Mouse (Mus musculus) heart, adult 2 months (tissue): ENCODE results near the gene Zfp296.

Experiments used
- CTCF ChIP-seq: fragments of 200-600 bp; IDR thresholded peaks from 2 replicates; pipeline ENCODE4 v1.8.1; 2022; ENCODE audit warnings: antibody characterized with exemption, mild to moderate bottlenecking, moderate library complexity
- EP300 ChIP-seq: fragments of 200-500 bp; IDR thresholded peaks from 2 replicates; pipeline ENCODE4 v1.6.1; 2011; ENCODE audit warnings: low read depth, low read length, control low read depth; ENCODE audit not compliant: insufficient read depth
- POLR2A ChIP-seq: fragments of 200-500 bp; IDR thresholded peaks from 2 replicates; pipeline ENCODE4 v1.6.1; 2011; ENCODE audit warnings: mild to moderate bottlenecking, low read depth, low read length, control low read depth; ENCODE audit not compliant: insufficient read depth

DNA sequence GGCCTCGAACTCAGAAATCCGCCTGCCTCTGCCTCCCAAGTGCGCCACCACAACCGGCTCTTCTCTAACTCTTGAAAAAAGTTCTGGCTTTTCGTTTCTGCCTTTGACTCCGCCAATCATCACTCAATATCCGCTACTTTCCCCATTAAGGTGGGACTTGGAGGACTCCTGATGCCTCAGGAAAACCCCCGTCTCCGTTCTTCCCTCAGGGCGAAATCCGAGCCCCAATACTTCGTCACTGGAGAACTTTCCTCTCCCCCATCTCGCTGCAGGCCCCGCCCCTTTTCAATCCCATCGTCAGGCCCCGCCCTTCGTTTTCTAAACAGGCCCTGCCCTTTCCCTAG is 51.1 kb downstream of the Zfp296 start:
- TF ChIP-seq EP300 (no peak), CTCF (no peak), POLR2A (no peak; the same call in 1 of the 2 replicates)
